Mouse (Mus musculus): ENCODE measurements at regions not wholly inside any gene's neighbourhood (a gene's known extent, or its start where the extent isn't known, plus 50 kb on each side); places are given as distances from the start of the nearest gene placed in this dataset.

- no peaks in the 10 kb centered on the region for H3K4me1 ChIP-seq (ENCODE audit: control insufficient read depth, insufficient read depth, low read length)
- H3K27me3 ChIP-seq (ENCODE audit: control insufficient read depth, insufficient read depth, low read length) = no peaks in the 10 kb centered on the region
- no peaks in the 10 kb centered on the region for H3K36me3 ChIP-seq (ENCODE audit: control insufficient read depth, insufficient read depth, low read length)
- no peak overlapping the region for H3K27ac ChIP-seq (ENCODE audit: control insufficient read depth, insufficient read depth, low read depth, low read length)
- TF ChIP-seq CTCF (IDR thresholded peaks at IDR 0.05; ENCODE audit: control insufficient read depth, insufficient read depth, insufficient replicate concordance, low read depth, low read length) = no peak
- TF ChIP-seq POLR2A (IDR thresholded peaks at IDR 0.05; ENCODE audit: control insufficient read depth, low read depth, low read length) = no peak
- H3K4me3 ChIP-seq (ENCODE audit: control insufficient read depth, low read depth, low read length) = no peak overlapping the region
Observed at GRCm38 (mm10) chr3:124501427-124501826, 75.6 kb upstream of the 1700006A11Rik start.

GRCm38 (mm10) chr3:124496072-124496471 is 70.2 kb upstream of the 1700006A11Rik start:
- H3K36me3 ChIP-seq (ENCODE audit: control insufficient read depth, insufficient read depth, low read length) = no peaks in the 10 kb centered on the region
- H3K4me3 ChIP-seq (ENCODE audit: control insufficient read depth, low read depth, low read length) = no peak overlapping the region
- no peak overlapping the region for H3K27ac ChIP-seq (ENCODE audit: control insufficient read depth, insufficient read depth, low read depth, low read length)
- TF ChIP-seq POLR2A (IDR thresholded peaks at IDR 0.05; ENCODE audit: control insufficient read depth, low read depth, low read length) (no peak), CTCF (IDR thresholded peaks at IDR 0.05; ENCODE audit: control insufficient read depth, insufficient read depth, insufficient replicate concordance, low read depth, low read length) (peak; percentile 49; the same call in 1 of the 2 replicates)
- H3K27me3 ChIP-seq (ENCODE audit: control insufficient read depth, insufficient read depth, low read length) = no peaks in the 10 kb centered on the region
- no peaks in the 10 kb centered on the region for H3K4me1 ChIP-seq (ENCODE audit: control insufficient read depth, insufficient read depth, low read length)

Data from testis, adult 2 months (tissue).